Comparison of ENCODE assay signal across 16 mouse cellular contexts in the genomic region with DNA sequence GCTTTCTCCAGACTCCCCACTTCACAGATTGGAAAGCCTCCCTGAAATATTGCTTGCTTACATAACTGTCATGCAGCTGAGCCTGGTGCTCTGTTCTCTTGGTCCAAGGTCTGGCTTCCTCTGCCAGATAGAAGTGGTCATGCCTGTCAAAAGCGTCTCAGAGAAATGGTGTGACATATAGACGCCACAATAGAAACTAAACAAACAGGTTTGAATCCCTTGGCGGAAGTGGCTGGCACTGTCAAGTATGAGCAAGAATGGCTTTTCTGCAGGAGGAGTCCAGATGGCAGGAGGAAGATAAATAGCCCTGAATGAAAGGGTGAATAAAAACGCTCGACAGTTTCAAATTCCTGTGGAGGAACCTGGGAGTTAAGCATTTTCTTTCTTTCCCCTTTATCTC.
DNase-seq lines count a peak whose midpoint lies in the region; ATAC-seq and TF ChIP-seq lines count a peak whose summit lies in the region.
"Had no signal": no experiment of that assay in that cellular context is flagged by ENCODE, and none has a peak within 500 bp of the region (broad histone marks: within the 10 kb centered on the region; RNA-seq: fewer than 3 reads in every experiment).

No protein-coding gene starts in this region.

- WGBS in embryonic facial prominence, embryonic 14.5 days: 56% methylated on average over 5 of the region's 5 CpGs
- 73% methylated on average over 5 of the region's 5 CpGs for WGBS in embryonic facial prominence, embryonic 10.5 days
- WGBS in kidney, postnatal 0 days: 6% methylated on average over 5 of the region's 5 CpGs
- WGBS in cerebellum, adult 2 months: 6% methylated on average over 5 of the region's 5 CpGs

- no peak for TF ChIP-seq POLR2A in cerebellum, adult 2 months (IDR thresholded peaks at IDR 0.05; ENCODE audit: borderline replicate concordance, insufficient read depth, low read length)

- no peak for TF ChIP-seq CTCF in kidney, postnatal 0 days (IDR thresholded peaks at IDR 0.05; ENCODE audit: low read depth)
- no peak for TF ChIP-seq CTCF in cerebellum, adult 2 months (IDR thresholded peaks at IDR 0.05; ENCODE audit: borderline replicate concordance, insufficient read depth, low read depth, low read length)

- no peak overlapping the region for H3K4me2 ChIP-seq in embryonic facial prominence, embryonic 14.5 days (ENCODE audit: low read depth, low read length)
- no peak overlapping the region for H3K4me2 ChIP-seq in kidney, postnatal 0 days (ENCODE audit: low read length)

- H3K27me3 ChIP-seq in embryonic facial prominence, embryonic 14.5 days (replicated peaks; ENCODE audit: control insufficient read depth, insufficient read depth, low read length): no peaks in the 10 kb centered on the region
- no peaks in the 10 kb centered on the region for H3K27me3 ChIP-seq in embryonic facial prominence, embryonic 10.5 days (replicated peaks; ENCODE audit: low read depth, poor library complexity, severe bottlenecking)
- no peaks in the 10 kb centered on the region for H3K27me3 ChIP-seq in kidney, postnatal 0 days (ENCODE audit: insufficient read depth, low read length)
- H3K27me3 ChIP-seq in cerebellum, adult 2 months (ENCODE audit: control insufficient read depth, insufficient read depth, low read length): no peaks in the 10 kb centered on the region
- H3K27me3 ChIP-seq: Patski had no signal

- H3K9me3 ChIP-seq in embryonic facial prominence, embryonic 14.5 days (ENCODE audit: control insufficient read depth, low read length): no peaks in the 10 kb centered on the region
- H3K9me3 ChIP-seq in embryonic facial prominence, embryonic 10.5 days: no peaks in the 10 kb centered on the region
- H3K9me3 ChIP-seq in kidney, postnatal 0 days (replicated peaks; ENCODE audit: low read length): no peaks in the 10 kb centered on the region
- H3K9me3 ChIP-seq: midbrain, embryonic 10.5 days had no signal

- no peaks in the 10 kb centered on the region for H3K36me3 ChIP-seq in embryonic facial prominence, embryonic 14.5 days (ENCODE audit: control insufficient read depth, insufficient read depth, low read length)
- no peaks in the 10 kb centered on the region for H3K36me3 ChIP-seq in embryonic facial prominence, embryonic 10.5 days (replicated peaks)
- no peaks in the 10 kb centered on the region for H3K36me3 ChIP-seq in kidney, postnatal 0 days (ENCODE audit: insufficient read depth, low read length)
- H3K36me3 ChIP-seq: midbrain, embryonic 10.5 days had no signal

- no peak overlapping the region for H3K27ac ChIP-seq in embryonic facial prominence, embryonic 14.5 days (replicated peaks; ENCODE audit: low read depth, low read length)
- H3K27ac ChIP-seq in embryonic facial prominence, embryonic 10.5 days (replicated peaks): no peak overlapping the region
- H3K27ac ChIP-seq in kidney, postnatal 0 days: no peak overlapping the region
- H3K27ac ChIP-seq in cerebellum, adult 2 months (ENCODE audit: insufficient read depth, low read length): no peak overlapping the region
- H3K27ac ChIP-seq: heart, adult 2 months; liver, embryonic 14.5 days; midbrain, embryonic 10.5 days had no signal

- no peak overlapping the region for H3K9ac ChIP-seq in embryonic facial prominence, embryonic 14.5 days (ENCODE audit: low read depth, low read length)
- no peak overlapping the region for H3K9ac ChIP-seq in kidney, postnatal 0 days (ENCODE audit: low read depth, low read length)
- H3K9ac ChIP-seq: liver, embryonic 14.5 days had no signal

- H3K4me3 ChIP-seq in embryonic facial prominence, embryonic 14.5 days (ENCODE audit: low read depth, low read length): no peak overlapping the region
- H3K4me3 ChIP-seq in embryonic facial prominence, embryonic 10.5 days: no peak overlapping the region
- H3K4me3 ChIP-seq in kidney, postnatal 0 days (replicated peaks; ENCODE audit: low read depth, low read length): no peak overlapping the region
- H3K4me3 ChIP-seq in cerebellum, adult 2 months (replicated peaks; ENCODE audit: insufficient read depth, low read depth, low read length): no peak overlapping the region
- H3K4me3 ChIP-seq: heart, adult 2 months; midbrain, embryonic 10.5 days had no signal

- ATAC-seq in embryonic facial prominence, embryonic 14.5 days (ENCODE audit: low read depth): no peak
- ATAC-seq in kidney, postnatal 0 days (replicated peaks; ENCODE audit: low FRiP score, low read depth): no peak
- ATAC-seq: intestine, embryonic 16.5 days; Patski had no signal

- no peaks in the 10 kb centered on the region for H3K4me1 ChIP-seq in embryonic facial prominence, embryonic 14.5 days (ENCODE audit: control insufficient read depth, insufficient read depth, low read length)
- H3K4me1 ChIP-seq in embryonic facial prominence, embryonic 10.5 days: no peaks in the 10 kb centered on the region
- no peaks in the 10 kb centered on the region for H3K4me1 ChIP-seq in kidney, postnatal 0 days (replicated peaks; ENCODE audit: insufficient read depth, low read length)
- H3K4me1 ChIP-seq in cerebellum, adult 2 months (ENCODE audit: control insufficient read depth, insufficient read depth, low read length): peaks cover 3% of the 10 kb centered on the region; the same call in 1 of the 2 replicates

- DNase-seq in embryonic facial prominence, embryonic 14.5 days (ENCODE audit: low spot score): peak; percentile 2
- no peak for DNase-seq in embryonic facial prominence, embryonic 10.5 days (ENCODE audit: low spot score)
- DNase-seq in kidney, postnatal 0 days (ENCODE audit: low spot score): peak; percentile 67
- no peak for DNase-seq in kidney, adult 8-10 months
- DNase-seq in cerebellum, adult 2 months: peak; percentile 62 to 70
- DNase-seq in embryo, embryonic 11 days: peak; percentile 20
- DNase-seq in spleen, postnatal 14 days (ENCODE audit: low spot score in 2 of 2): no peak
- no peak for DNase-seq in heart, postnatal 4 days
- DNase-seq: heart, adult 2 months; heart, postnatal 10 days; kidney, postnatal 36 days; lung, postnatal 10 days had no signal

Comparison
In these comparisons a context has a peak if more than half of its experiments do, and no peak if none do; other contexts are left out.
1. DNase-seq: peak in embryonic facial prominence, embryonic 14.5 days (single experiment), kidney, postnatal 0 days (single experiment), cerebellum, adult 2 months (2 of 2) and embryo, embryonic 11 days (single experiment); none in embryonic facial prominence, embryonic 10.5 days (single experiment), kidney, adult 8-10 months (0 of 2), spleen, postnatal 14 days (0 of 2) and heart, postnatal 4 days (single experiment).